ENCODE assay signal across 29 mouse cellular contexts in the genomic region with DNA sequence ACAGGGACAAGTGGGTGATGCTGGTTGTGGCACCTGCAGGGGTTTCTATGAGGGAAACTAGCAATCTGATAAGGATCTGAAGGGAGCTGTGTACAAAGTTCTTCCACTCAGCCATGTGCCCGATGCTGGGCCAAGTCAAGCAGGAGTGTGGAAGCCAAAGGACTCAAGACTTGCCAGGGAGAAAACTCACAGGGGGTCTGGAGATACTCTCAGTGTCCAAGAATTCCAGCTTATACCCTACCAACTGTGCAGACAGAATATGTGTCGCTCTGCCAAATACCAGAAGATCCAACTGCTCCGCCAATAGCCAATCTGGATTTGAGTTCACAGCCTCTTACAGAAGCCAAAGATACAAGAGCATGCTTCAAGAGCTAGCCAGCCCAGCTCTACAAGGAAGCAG. TPM values are rescaled to one million over a fixed set of nuclear protein-coding genes. Genes with fewer than 3 reads are reported as not detected.
A peak's percentile ranks its signal among the peaks of the same experiment; 100 is the strongest.
DNase-seq lines count a peak whose midpoint lies in the region; ATAC-seq and TF ChIP-seq lines count a peak whose summit lies in the region.
"Had no signal": no experiment of that assay in that cellular context is flagged by ENCODE, and none has a peak within 500 bp of the region (broad histone marks: within the 10 kb centered on the region; RNA-seq: fewer than 3 reads in every experiment).

No protein-coding gene starts in this region.

- no peaks in the 10 kb centered on the region for H3K27me3 ChIP-seq in forebrain, postnatal 0 days (ENCODE audit: insufficient read depth, low read length)
- no peaks in the 10 kb centered on the region for H3K27me3 ChIP-seq in forebrain, embryonic 14.5 days (replicated peaks; ENCODE audit: control insufficient read depth, insufficient read depth, low read length)
- H3K27me3 ChIP-seq: embryonic facial prominence, embryonic 12.5 days; forebrain, embryonic 12.5 days; heart, embryonic 12.5 days; heart, embryonic 15.5 days; Patski had no signal

- H3K4me3 ChIP-seq in forebrain, postnatal 0 days (ENCODE audit: low read depth, low read length) = no peak overlapping the region
- no peak overlapping the region for H3K4me3 ChIP-seq in forebrain, embryonic 14.5 days (ENCODE audit: low read depth, low read length)
- H3K4me3 ChIP-seq: embryonic facial prominence, embryonic 12.5 days; erythroblast, embryonic 14.5 days; forebrain, embryonic 12.5 days; heart, embryonic 12.5 days; heart, embryonic 15.5 days had no signal

- 80% methylated on average over 3 of the region's 3 CpGs for WGBS in forebrain, postnatal 0 days
- WGBS in forebrain, embryonic 14.5 days = 88% methylated on average over 3 of the region's 3 CpGs

- H3K4me2 ChIP-seq in forebrain, postnatal 0 days (ENCODE audit: low read depth) = no peak overlapping the region
- no peak overlapping the region for H3K4me2 ChIP-seq in forebrain, embryonic 14.5 days (ENCODE audit: low read length)
- H3K4me2 ChIP-seq: embryonic facial prominence, embryonic 12.5 days; forebrain, embryonic 12.5 days; heart, embryonic 12.5 days; heart, embryonic 15.5 days; hindbrain, embryonic 14.5 days had no signal

- DNase-seq in cerebellum, postnatal 14 days = peak; percentile 23 to 61
- no peak for DNase-seq in cerebellum, adult 11-12 months
- peak; percentile 38 for DNase-seq in forebrain, postnatal 0 days
- DNase-seq in forebrain, embryonic 14.5 days (ENCODE audit: low spot score) = no peak
- peak; percentile 46 for DNase-seq in adipocyte (ENCODE audit: low spot score)
- peak; percentile 37 for DNase-seq in gonadal fat pad, adult 2 months (ENCODE audit: low read depth)
- DNase-seq: adrenal gland, adult 2 months; adrenal gland, postnatal 14 days; B cell, adult 2 months; cerebellum, adult 18-20 months; cerebellum, adult 9-11 months; gastrocnemius, postnatal 14 days; heart, adult 18-20 months; heart, postnatal 10 days; heart, postnatal 4 days; kidney, adult 18-20 months; kidney, adult 9 months had no signal

- H3K9me3 ChIP-seq in forebrain, postnatal 0 days (ENCODE audit: low read length) = peaks cover 12% of the 10 kb centered on the region; the same call in 1 of the 2 replicates
- H3K9me3 ChIP-seq in forebrain, embryonic 14.5 days (replicated peaks; ENCODE audit: control insufficient read depth, low read length) = peaks cover 11% of the 10 kb centered on the region

- H3K9ac ChIP-seq in forebrain, postnatal 0 days = no peak overlapping the region
- H3K9ac ChIP-seq in forebrain, embryonic 14.5 days (ENCODE audit: low read length) = no peak overlapping the region
- H3K9ac ChIP-seq: embryonic facial prominence, embryonic 12.5 days; forebrain, embryonic 12.5 days; heart, embryonic 12.5 days; heart, embryonic 15.5 days; hindbrain, embryonic 14.5 days had no signal

- no peak for TF ChIP-seq CTCF in forebrain, postnatal 0 days (IDR thresholded peaks at IDR 0.05; ENCODE audit: low read depth)

- H3K36me3 ChIP-seq in forebrain, postnatal 0 days (ENCODE audit: insufficient read depth) = no peaks in the 10 kb centered on the region
- H3K36me3 ChIP-seq in forebrain, embryonic 14.5 days (ENCODE audit: control insufficient read depth, insufficient read depth, low read length) = no peaks in the 10 kb centered on the region
- H3K36me3 ChIP-seq: forebrain, embryonic 12.5 days; G1E; heart, embryonic 12.5 days; heart, embryonic 15.5 days had no signal

- peak; percentile 77 for ATAC-seq in forebrain, postnatal 0 days
- no peak for ATAC-seq in forebrain, embryonic 14.5 days
- no peak for ATAC-seq in granulocyte monocyte progenitor cell, adult 5-6 weeks (replicated peaks; ENCODE audit: poor library complexity, severe bottlenecking)
- ATAC-seq: hindbrain, postnatal 0 days; inflammation-experienced regulatory T-cells, adult 6 months; intestine, embryonic 16.5 days; Patski had no signal

- no peak overlapping the region for H3K27ac ChIP-seq in forebrain, postnatal 0 days (ENCODE audit: low read depth, low read length)
- H3K27ac ChIP-seq in forebrain, embryonic 14.5 days (ENCODE audit: low read depth, low read length) = no peak overlapping the region
- H3K27ac ChIP-seq: embryonic facial prominence, embryonic 12.5 days; forebrain, embryonic 12.5 days; heart, embryonic 15.5 days; hindbrain, embryonic 14.5 days; hindbrain, postnatal 0 days had no signal

- no peaks in the 10 kb centered on the region for H3K4me1 ChIP-seq in forebrain, postnatal 0 days (ENCODE audit: insufficient read depth)
- no peaks in the 10 kb centered on the region for H3K4me1 ChIP-seq in forebrain, embryonic 14.5 days (ENCODE audit: control insufficient read depth, insufficient read depth, low read length)
- H3K4me1 ChIP-seq: embryonic facial prominence, embryonic 12.5 days; forebrain, embryonic 12.5 days; heart, embryonic 15.5 days had no signal

RNA-seq across cellular contexts. Expression of gene Hsd17b7, which starts 45.7 kb away (rescaled TPM):
- 20.9 and 30.0 TPM in 2 replicates for total RNA-seq in forebrain, postnatal 0 days (2014; rRNA removed)
- 19.2 and 29.0 TPM in 2 replicates for polyA plus RNA-seq in forebrain, postnatal 0 days (2015; fragmentation: Nextera tagmentation; extraction: Ambion mirVana)
- polyA plus RNA-seq in forebrain, embryonic 14.5 days (2014; fragmentation: Nextera tagmentation; extraction: Ambion mirVana) = 14.4 and 18.5 TPM in 2 replicates
- 11.5 and 12.0 TPM in 2 replicates for polyA plus RNA-seq in gonadal fat pad, adult 2 months (2012; rRNA removed)
- total RNA-seq in granulocyte monocyte progenitor cell, adult 5-6 weeks (2014; fragmentation: Nextera tagmentation) = 1.8 and 2.9 TPM in 2 replicates
- total RNA-seq in granulocyte monocyte progenitor cell, adult 5-6 weeks (2017) = 3.7 and 6.9 TPM in 2 replicates

Comparison
In these comparisons a context has a peak if more than half of its experiments do, and no peak if none do; other contexts are left out.
1. DNase-seq: peak in cerebellum, postnatal 14 days (2 of 2), forebrain, postnatal 0 days (single experiment), adipocyte (single experiment) and gonadal fat pad, adult 2 months (single experiment); none in cerebellum, adult 11-12 months (single experiment) and forebrain, embryonic 14.5 days (single experiment).